Comparison of ENCODE assay signal across 11 mouse cellular contexts in genomic region chr17:62579618-62580017, GRCm38 (mm10).
"Had no signal": no experiment of that assay in that cellular context is flagged by ENCODE, and none has a peak within 500 bp of the region (broad histone marks: within the 10 kb centered on the region; RNA-seq: fewer than 3 reads in every experiment).

No protein-coding gene starts in this region.

- DNase-seq: kidney, postnatal 4 days; left cerebral cortex, postnatal 4 days; lung, adult 18-20 months; lung, postnatal 36 days; right cerebral cortex, postnatal 14 days; thymus, adult 2 months; thymus, postnatal 25 days had no signal

- H3K9ac ChIP-seq: limb, embryonic 13.5 days; liver, embryonic 14.5 days; midbrain, embryonic 13.5 days had no signal

- H3K9me3 ChIP-seq: midbrain, embryonic 13.5 days had no signal

- H3K36me3 ChIP-seq: limb, embryonic 13.5 days; midbrain, embryonic 13.5 days had no signal

- H3K27me3 ChIP-seq: limb, embryonic 13.5 days; midbrain, embryonic 13.5 days had no signal

- H3K4me3 ChIP-seq: layer of hippocampus, adult 2 months; limb, embryonic 13.5 days; midbrain, embryonic 13.5 days had no signal

- H3K4me1 ChIP-seq: midbrain, embryonic 13.5 days had no signal

- H3K27ac ChIP-seq: layer of hippocampus, adult 2 months; limb, embryonic 13.5 days; liver, embryonic 14.5 days; midbrain, embryonic 13.5 days had no signal

- H3K4me2 ChIP-seq: limb, embryonic 13.5 days; midbrain, embryonic 13.5 days had no signal

- ATAC-seq: midbrain, embryonic 13.5 days had no signal
